Mouse (Mus musculus) right cerebral cortex, postnatal 36 days (tissue): Measurements from ENCODE around the gene Scube1.

Experiments used
- DNase-seq, 2 experiments: peaks; one replicate each; pipeline ENCODE4 v3.0.0; 2022; ENCODE audit warnings: low spot score in 2 of 2, mixed read lengths in 1 of 2

Gene Scube1

DNA sequence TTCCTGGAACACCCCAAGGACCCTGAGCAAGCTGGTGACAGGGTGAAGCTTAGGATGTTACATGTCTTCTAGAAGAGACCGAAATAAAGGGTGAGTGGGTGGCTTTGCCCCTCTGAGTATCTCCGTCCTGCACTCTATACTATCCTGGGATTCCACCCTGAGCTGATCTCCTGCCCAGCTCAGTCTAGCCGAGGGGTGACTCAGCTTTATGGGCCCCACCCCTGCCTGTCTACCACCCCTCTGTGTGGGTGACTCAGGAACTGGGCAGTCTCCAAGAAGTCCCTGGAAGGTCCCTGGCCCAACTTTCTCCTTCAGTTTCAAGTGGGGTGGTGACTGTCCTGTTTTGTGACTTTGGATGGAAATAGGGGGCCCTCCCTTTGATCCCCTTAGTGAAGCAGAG is 159.4 kb downstream of the Scube1 start:
- no peak for DNase-seq

DNA sequence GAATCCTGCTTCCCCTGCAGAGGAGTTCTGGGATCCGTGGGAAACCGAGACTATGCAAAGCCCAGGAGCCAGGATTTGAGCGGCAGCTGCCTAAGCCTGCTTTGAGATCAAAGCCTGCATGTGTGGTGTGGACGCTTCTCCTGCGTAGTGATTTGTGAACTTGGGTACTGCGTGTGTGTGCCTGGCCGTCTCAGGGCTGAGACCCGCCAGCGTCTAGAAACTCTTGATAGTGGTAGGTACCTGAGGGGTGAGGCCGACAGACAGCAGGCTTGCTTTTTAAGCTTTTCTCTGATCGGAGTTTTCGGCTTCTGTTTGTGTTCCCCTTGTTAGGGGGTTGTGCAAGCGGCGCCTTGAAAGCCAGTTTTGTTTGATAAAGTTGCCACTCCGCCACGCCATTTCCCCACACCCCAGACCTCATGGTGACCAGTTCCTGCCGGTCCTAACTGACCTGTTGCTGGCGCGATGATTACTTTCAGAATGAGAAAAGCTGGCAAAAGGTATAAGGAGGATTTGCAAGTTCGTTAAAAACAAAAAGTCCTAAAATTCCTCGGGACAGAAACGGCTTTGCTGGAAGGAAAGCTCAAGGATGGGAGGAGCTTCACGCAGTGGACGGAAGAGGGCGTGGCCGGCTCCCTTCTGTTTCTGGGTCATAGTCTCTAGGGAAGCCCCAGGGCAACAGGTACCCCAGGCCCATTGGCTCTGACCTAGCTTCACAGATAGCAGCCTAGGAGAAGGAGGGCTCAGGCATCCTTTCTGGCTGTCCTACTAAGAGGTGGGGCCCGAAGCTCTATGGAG is 160.8 kb downstream of the Scube1 start:
- no peak for DNase-seq

DNA sequence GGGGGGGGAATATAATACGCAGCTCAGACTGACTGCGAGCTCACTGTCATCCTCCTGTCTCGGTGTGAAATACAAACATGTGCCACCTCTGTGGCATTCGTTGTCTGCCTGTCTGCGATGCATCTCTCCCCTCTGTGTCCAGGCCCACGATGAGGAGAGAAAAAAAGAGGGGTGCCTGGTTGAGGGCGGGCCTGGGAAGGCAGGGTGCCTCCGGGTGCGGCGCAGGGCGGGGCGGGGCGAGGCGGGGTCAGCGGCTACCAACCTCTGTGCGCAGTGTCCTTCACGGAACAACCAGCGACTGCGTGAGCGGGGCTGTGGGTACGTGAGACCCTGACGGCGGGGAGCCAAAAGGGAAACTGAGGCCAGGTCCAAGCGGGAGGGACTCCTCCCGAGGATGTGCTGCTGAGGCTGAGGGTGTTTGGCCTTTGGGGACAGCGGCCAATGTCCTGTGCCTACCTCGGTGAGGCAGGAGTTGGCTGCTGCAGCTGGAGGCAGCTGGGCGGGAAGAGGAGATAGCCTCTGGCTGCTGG is 161.4 kb downstream of the Scube1 start, which contains the start of the genes Tspo and Mcat:
TSS of gene Tspo (plus strand) at position 266 of the 530 bp plus-strand sequence.
TSS of gene Mcat (minus strand) at position 461 of the 530 bp plus-strand sequence.
- no peak for DNase-seq

GRCm38 (mm10) chr15:83562626-83563270 is 162.1 kb downstream of the Scube1 start:
- DNase-seq = peak; percentile 39 to 58

DNA sequence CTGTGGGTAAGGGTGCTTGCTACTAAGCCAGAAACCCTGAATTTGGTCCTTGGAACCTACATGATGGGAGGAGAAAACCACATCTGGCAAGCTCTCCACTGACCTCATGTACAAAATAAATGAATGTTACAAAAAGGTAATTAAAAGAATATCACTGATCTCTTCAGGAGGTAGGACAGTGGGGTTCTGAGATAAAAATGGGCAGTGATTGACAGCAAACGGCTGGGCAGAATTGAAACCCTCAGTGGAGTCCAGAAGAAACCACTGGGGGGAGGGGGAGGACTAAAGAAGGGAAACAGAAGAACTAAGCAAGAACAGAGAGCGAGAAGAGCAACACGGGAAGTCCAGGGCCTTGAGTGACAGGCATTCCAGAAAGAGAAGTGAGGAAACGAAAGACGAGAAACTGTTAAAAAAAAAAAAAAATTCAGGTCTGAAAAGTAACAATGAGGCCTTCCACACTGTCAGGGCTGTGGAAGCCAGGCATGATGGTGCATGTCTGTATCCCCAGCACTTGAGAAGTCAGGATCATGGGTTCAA is 163.8 kb downstream of the Scube1 start:
- no peak for DNase-seq

DNA sequence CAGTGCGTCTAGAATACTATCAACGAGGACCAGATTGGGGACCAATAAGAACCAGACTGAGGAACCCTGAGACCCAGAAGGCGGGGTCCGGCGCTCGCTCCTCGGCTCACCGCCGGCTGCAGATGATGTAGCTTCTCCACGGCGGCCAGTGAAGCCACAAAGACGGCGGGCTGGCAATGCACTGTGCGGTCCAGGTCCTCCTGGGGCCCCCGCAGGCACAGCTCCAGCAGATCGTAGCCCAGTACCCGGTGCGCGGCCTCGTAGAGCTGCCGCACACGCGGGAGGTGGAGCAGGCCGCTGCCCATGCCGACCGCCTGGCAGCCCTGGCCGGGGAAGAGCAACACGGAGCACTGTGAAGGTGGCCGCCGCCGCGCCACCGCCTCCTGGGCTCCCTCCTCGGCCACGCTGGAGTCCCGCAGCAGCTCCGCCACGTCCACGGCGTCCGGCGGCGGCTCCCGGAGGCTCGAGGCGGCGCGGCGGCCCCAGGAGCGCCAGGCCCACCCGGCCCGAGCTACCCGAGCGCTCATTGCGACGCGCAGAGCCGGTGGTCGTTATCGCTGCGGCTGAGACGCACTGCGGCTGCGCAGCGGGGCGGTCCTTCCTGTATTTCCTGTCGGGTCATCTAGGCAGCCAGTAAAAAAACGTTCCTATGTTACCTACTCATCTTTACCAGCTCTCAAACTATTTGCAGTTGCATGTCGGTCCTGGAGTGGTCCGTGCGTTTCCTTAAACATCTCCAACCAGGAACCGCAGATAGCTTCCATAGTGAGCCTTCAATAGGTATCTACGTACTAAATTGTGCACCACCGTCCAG is 169.5 kb downstream of the Scube1 start:
- peak; percentile 77 to 82 for DNase-seq
